Mouse (Mus musculus) E14TG2a.4 (cell line): Measurements from ENCODE around the gene Erg.

Experiments used
- H3K27me3 ChIP-seq: 2 replicates; pipeline ENCODE4 v1.6.1; 2014; ENCODE audit warnings: low read length, control low read depth; ENCODE audit not compliant: insufficient read depth
- H3K36me3 ChIP-seq: 2 replicates; pipeline ENCODE4 v1.6.1; 2014; ENCODE audit warnings: low read length, control low read depth; ENCODE audit not compliant: insufficient read depth
- H3K4me1 ChIP-seq: replicated peaks from 2 replicates; pipeline ENCODE4 v1.6.1; 2014; ENCODE audit warnings: low read depth, low read length, control low read depth
- H3K4me3 ChIP-seq: replicated peaks from 2 replicates; pipeline ENCODE4 v1.5.1; 2014; ENCODE audit warnings: mild to moderate bottlenecking, low read length
- H3K9me3 ChIP-seq: 2 replicates; pipeline ENCODE4 v1.6.1; 2014; ENCODE audit warnings: low read length, control low read depth
- CTCF ChIP-seq: conservative IDR thresholded peaks from 2 replicates; pipeline ENCODE4 v1.5.1; 2014; ENCODE audit warnings: low read length
- NANOG ChIP-seq: IDR thresholded peaks from 2 replicates; pipeline ENCODE4 v1.6.1; 2014; ENCODE audit warnings: borderline replicate concordance, low read length, mixed read lengths
- POU5F1 ChIP-seq: IDR thresholded peaks from 2 replicates; pipeline ENCODE4 v1.6.1; 2014; ENCODE audit warnings: low read length, borderline replicate concordance

Gene Erg

DNA sequence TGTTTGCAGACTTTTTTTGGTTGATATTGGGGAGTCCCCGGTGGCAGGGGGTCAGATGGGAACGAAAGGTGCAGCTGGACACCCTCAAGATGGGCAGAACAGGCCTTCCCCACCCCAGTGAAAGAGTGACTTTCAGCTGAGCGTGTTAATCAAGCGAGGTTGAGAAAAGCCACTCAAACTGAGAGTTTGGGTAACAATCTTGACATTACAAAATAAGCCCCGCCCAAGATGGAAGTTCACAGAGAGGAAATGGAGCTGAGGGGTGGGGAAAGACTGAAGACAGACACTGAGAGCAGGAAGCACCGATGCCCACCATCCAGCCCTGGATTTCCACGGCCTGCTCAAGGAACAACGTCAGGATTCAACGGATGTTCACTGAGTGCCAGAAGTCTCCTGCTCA, 237.8 kb downstream of the Erg start:
- TF ChIP-seq CTCF (no peak), POU5F1 (no peak)
- Histone ChIP-seq H3K4me3 (no peak overlapping the region), H3K4me1 (no peaks in the 10 kb centered on the region; the same call in 1 of the 2 replicates), H3K36me3 (no peaks in the 10 kb centered on the region), H3K9me3 (no peaks in the 10 kb centered on the region), H3K27me3 (peaks cover 12% of the 10 kb centered on the region)

DNA sequence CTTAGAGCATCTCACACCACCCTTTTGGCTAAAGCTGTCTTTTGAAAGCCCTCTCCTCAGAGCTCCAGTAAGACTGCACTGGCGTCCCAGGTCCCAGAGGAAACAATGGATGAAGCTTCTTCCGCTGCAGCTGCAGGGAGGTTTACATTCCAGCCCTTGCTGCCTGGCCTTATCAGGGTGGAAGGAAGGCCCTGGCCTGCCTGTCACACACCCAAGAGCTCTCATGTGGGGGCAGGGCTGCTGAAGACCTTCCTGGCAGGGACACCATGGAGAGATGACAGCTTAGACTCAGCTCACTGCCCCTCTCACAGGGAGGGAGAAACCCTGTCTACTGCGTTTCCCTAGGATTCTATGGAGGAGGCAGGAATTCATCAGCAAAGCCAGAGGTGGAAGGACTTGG, 239.2 kb downstream of the Erg start:
- TF ChIP-seq NANOG: no peak
- TF ChIP-seq POU5F1: no peak
- TF ChIP-seq CTCF: no peak
- Histone ChIP-seq H3K27me3 (peaks cover 11% of the 10 kb centered on the region), H3K4me1 (peaks cover 1% of the 10 kb centered on the region; the same call in 1 of the 2 replicates), H3K36me3 (no peaks in the 10 kb centered on the region), H3K9me3 (no peaks in the 10 kb centered on the region), H3K4me3 (no peak overlapping the region)

DNA sequence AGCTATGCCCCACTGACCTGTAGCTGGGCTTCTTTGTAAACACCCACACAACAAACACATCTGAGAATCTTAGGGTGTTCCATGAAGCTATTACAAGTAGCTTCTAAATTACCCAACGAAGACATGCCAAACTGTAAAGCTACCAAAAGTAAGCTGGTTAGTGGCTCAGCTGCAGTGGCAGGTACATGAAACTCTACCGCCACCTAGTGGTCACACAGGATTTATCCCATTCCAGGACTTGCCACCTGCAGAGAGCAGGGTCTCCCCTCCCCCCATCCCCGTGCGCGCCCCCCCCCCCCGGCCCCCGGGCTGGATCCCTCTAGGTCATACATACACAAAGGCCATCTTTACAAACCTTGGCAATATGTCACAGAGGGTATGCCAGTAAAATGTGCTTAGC, 240.5 kb downstream of the Erg start:
- Histone ChIP-seq H3K36me3 (no peaks in the 10 kb centered on the region), H3K27me3 (peaks cover 6% of the 10 kb centered on the region), H3K4me1 (peaks cover 8% of the 10 kb centered on the region; the same call in 1 of the 2 replicates), H3K9me3 (no peaks in the 10 kb centered on the region), H3K4me3 (no peak overlapping the region)
- TF ChIP-seq POU5F1 (no peak), NANOG (no peak), CTCF (peak; percentile 25)

DNA sequence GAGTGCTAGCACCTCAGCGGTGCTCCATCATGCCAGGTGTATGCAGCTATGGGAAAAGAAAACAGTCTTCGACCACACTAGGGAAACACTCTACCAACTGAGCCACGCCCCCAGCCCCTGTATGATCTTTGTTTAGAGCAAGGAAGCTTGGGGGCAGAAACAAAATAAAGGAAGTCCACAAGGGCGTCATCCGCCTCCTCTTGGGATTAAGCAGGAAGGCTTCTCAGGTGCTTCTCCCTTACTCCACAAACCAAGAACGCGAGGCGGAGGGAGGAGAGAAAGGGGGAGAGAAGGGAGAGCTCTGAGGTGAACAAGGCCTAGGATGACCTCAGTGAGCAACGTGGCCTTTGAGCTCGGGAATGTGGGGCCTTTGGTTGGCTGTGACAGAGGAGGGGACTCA, 241.4 kb downstream of the Erg start:
- peaks cover 7% of the 10 kb centered on the region for H3K27me3 ChIP-seq
- H3K4me1 ChIP-seq: peaks cover 8% of the 10 kb centered on the region; the same call in 1 of the 2 replicates
- no peak for TF ChIP-seq CTCF
- no peak for TF ChIP-seq POU5F1
- no peak for TF ChIP-seq NANOG
- H3K9me3 ChIP-seq: no peaks in the 10 kb centered on the region
- no peak overlapping the region for H3K4me3 ChIP-seq
- no peaks in the 10 kb centered on the region for H3K36me3 ChIP-seq

- H3K4me3 ChIP-seq: no peak overlapping the region
- H3K4me1 ChIP-seq: peaks cover 8% of the 10 kb centered on the region; the same call in 1 of the 2 replicates
- no peaks in the 10 kb centered on the region for H3K36me3 ChIP-seq
- peaks cover 7% of the 10 kb centered on the region; the same call in 1 of the 2 replicates for H3K27me3 ChIP-seq
- H3K9me3 ChIP-seq: 0 out of 2 replicates have a peak, but pooled peaks cover 4% of the 10 kb centered on the region
- TF ChIP-seq POU5F1: no peak
- TF ChIP-seq NANOG: no peak
- no peak for TF ChIP-seq CTCF
These were observed 244.4 kb downstream of the Erg start for GRCm38 (mm10) chr16:95342030-95342429.

DNA sequence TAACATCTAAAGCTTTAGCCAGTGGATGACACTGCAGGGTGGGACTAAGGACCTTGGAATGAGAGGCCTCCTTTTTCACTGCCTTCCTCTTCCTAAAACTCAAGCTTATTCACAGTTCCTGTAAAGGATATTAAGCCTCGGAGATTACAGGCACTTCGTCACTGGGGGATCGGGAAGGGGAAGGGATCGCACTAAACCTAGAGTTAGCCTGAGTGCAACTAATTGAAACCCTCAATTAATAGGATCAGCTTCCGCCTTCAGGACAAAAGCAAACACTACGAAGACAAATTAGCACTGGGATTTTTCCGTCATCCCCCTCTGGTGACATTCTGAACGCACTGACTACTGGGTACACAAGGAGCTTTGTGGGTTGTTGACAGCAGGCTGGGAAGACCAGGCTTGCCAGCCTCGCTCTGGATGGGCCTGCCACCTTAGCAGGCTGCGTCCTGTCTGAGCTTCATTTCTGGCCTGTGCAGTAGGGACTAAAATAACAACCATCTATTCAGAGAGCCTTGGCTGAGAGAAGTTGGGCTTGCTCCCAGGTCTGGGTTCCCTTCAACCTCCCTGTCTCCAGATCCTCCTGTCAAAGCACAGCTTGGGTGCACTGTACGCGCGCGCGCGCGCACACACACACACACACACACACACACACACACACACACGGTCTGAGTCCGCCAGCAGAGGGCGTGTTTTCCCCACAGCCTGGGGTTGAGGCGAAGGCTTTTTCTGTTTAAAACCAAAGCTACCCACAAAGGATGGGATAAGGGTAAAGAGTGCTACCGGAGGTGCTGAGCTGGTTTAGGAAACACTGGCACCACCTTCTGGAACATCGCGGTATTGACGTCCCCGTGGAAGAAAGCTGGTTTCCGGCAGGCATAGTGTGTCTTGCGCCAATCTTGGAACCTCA, 245.3 kb downstream of the Erg start:
- H3K36me3 ChIP-seq: no peaks in the 10 kb centered on the region
- peaks cover 8% of the 10 kb centered on the region; the same call in 1 of the 2 replicates for H3K4me1 ChIP-seq
- no peak for TF ChIP-seq POU5F1
- TF ChIP-seq CTCF: peak; percentile 81
- no peak for TF ChIP-seq NANOG
- peaks cover 5% of the 10 kb centered on the region; the same call in 1 of the 2 replicates for H3K27me3 ChIP-seq
- H3K9me3 ChIP-seq: 0 out of 2 replicates have a peak, but pooled peaks cover 6% of the 10 kb centered on the region
- H3K4me3 ChIP-seq: no peak overlapping the region

DNA sequence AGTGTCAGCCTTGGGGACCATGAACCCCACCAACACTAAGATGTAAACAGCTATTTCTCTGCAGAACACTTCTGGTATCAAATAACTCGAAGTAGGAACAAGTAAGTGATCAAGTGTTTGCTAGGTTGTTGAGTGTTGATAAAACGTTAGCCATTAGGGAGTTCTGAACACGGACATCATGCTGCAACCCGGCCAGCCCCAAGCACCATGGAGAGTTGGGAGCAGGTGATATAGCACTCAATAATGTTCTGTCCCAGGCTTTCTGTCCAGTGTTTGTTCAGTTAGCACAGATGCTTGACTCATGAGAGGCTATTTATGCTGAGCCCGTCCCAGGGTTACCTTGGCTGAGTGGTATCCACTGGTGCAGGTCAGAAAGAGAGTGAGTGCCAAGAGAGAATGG, 254.2 kb downstream of the Erg start:
- Histone ChIP-seq H3K9me3 (peaks cover 30% of the 10 kb centered on the region), H3K27me3 (no peaks in the 10 kb centered on the region), H3K4me3 (no peak overlapping the region), H3K4me1 (no peaks in the 10 kb centered on the region), H3K36me3 (no peaks in the 10 kb centered on the region)
- TF ChIP-seq NANOG: no peak
- TF ChIP-seq CTCF: no peak
- TF ChIP-seq POU5F1: no peak

DNA sequence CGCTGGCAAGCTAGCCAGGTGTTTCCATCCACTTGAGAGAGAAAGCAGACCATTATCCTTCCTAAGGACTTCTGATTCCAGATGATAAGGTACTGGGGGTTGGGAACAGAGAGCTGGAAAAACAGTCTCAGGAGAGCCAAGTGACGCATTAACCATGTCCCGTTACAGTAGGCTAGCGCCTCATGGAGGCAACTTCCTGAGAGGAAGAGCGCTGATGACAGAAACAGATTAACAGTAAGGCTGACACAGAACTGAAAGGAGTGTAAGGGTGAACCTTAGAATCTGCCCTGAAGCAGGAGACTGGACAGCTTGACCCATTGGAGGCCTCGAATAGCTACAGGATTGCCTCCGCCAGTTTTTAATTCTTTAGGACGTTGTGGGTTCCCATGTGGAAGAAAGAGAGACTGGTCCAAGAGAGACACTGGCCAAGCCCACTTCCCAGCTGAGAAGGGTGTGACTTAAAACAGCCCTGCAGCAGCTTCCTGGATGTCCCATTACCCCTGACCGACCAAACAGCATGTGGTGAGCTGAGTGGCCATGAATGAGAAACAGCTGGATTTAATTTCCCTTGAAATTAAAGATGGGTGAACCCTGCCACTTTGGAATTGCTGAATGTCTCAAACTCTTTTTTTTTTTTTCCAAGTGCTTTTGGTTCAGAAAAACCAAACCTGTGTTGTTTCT, 264.3 kb downstream of the Erg start:
- no peaks in the 10 kb centered on the region for H3K27me3 ChIP-seq
- H3K36me3 ChIP-seq: no peaks in the 10 kb centered on the region
- H3K4me1 ChIP-seq: peaks cover 10% of the 10 kb centered on the region; the same call in 1 of the 2 replicates
- H3K9me3 ChIP-seq: no peaks in the 10 kb centered on the region; the same call in 1 of the 2 replicates
- TF ChIP-seq NANOG: peak; percentile 12; the same call in 1 of the 2 replicates
- no peak for TF ChIP-seq CTCF
- no peak for TF ChIP-seq POU5F1
- H3K4me3 ChIP-seq: no peak overlapping the region
